Mouse (Mus musculus): ENCODE measurements around the gene Aatf. TPM values are rescaled to one million over a fixed set of nuclear protein-coding genes. Genes with fewer than 3 reads are reported as not detected.

Aatf gene
- polyA plus RNA-seq, 1 experiment from 2014 or later = 61.2 TPM

GRCm38 (mm10) chr11:84376510-84377365 lies 136.6 kb downstream of the Aatf start:
- ATAC-seq (replicated peaks; ENCODE audit: low FRiP score, low TSS enrichment, low read depth) (no peak), DNase-seq (ENCODE audit: low spot score) (no peak)
- Histone ChIP-seq H3K4me1 (replicated peaks; ENCODE audit: control insufficient read depth, insufficient read depth, low read length) (no peaks in the 10 kb centered on the region), H3K9me3 (ENCODE audit: control insufficient read depth, low read length) (no peaks in the 10 kb centered on the region), H3K27ac (ENCODE audit: low read depth) (no peak overlapping the region), H3K4me2 (ENCODE audit: low read length) (no peak overlapping the region), H3K36me3 (ENCODE audit: control insufficient read depth, insufficient read depth, low read length) (peaks cover 17% of the 10 kb centered on the region; the same call in 1 of the 2 replicates), H3K9ac (ENCODE audit: low read length) (no peak overlapping the region), H3K4me3 (ENCODE audit: low read depth, low read length) (no peak overlapping the region), H3K27me3 (replicated peaks; ENCODE audit: control insufficient read depth, insufficient read depth, low read length) (no peaks in the 10 kb centered on the region)
- 86% methylated on average over 13 of the region's 13 CpGs for WGBS

- Histone ChIP-seq H3K27me3 (replicated peaks; ENCODE audit: control insufficient read depth, insufficient read depth, low read length) (no peaks in the 10 kb centered on the region), H3K9ac (ENCODE audit: low read length) (no peak overlapping the region), H3K36me3 (ENCODE audit: control insufficient read depth, insufficient read depth, low read length) (peaks cover 15% of the 10 kb centered on the region; the same call in 1 of the 2 replicates), H3K27ac (ENCODE audit: low read depth) (no peak overlapping the region), H3K4me2 (ENCODE audit: low read length) (no peak overlapping the region), H3K4me3 (ENCODE audit: low read depth, low read length) (no peak overlapping the region), H3K9me3 (ENCODE audit: control insufficient read depth, low read length) (no peaks in the 10 kb centered on the region), H3K4me1 (replicated peaks; ENCODE audit: control insufficient read depth, insufficient read depth, low read length) (no peaks in the 10 kb centered on the region)
- 72% methylated on average over 3 of the region's 3 CpGs for WGBS
- ATAC-seq (replicated peaks; ENCODE audit: low FRiP score, low TSS enrichment, low read depth) = no peak
- DNase-seq (ENCODE audit: low spot score) = no peak
These were observed 137.3 kb downstream of the Aatf start for GRCm38 (mm10) chr11:84375951-84376496.

GRCm38 (mm10) chr11:84373122-84373521 lies 140.2 kb downstream of the Aatf start:
- ATAC-seq (replicated peaks; ENCODE audit: low FRiP score, low TSS enrichment, low read depth) = no peak

More at GRCm38 (mm10) chr11:84373122-84373521, 140.2 kb downstream of the Aatf start:
- H3K4me2 ChIP-seq (ENCODE audit: low read length) = no peak overlapping the region
- no peak overlapping the region for H3K4me3 ChIP-seq (ENCODE audit: low read depth, low read length)
- no peaks in the 10 kb centered on the region for H3K9me3 ChIP-seq (ENCODE audit: control insufficient read depth, low read length)
- H3K27me3 ChIP-seq (replicated peaks; ENCODE audit: control insufficient read depth, insufficient read depth, low read length) = no peaks in the 10 kb centered on the region
- WGBS = 92% methylated on average over 4 of the region's 4 CpGs
- peaks cover 17% of the 10 kb centered on the region; the same call in 1 of the 2 replicates for H3K36me3 ChIP-seq (ENCODE audit: control insufficient read depth, insufficient read depth, low read length)
- no peak overlapping the region for H3K27ac ChIP-seq (ENCODE audit: low read depth)
- H3K9ac ChIP-seq (ENCODE audit: low read length) = no peak overlapping the region
- no peaks in the 10 kb centered on the region for H3K4me1 ChIP-seq (replicated peaks; ENCODE audit: control insufficient read depth, insufficient read depth, low read length)
- DNase-seq (ENCODE audit: low spot score) = no peak

Other genes starting within 250 kb of the Aatf start
- 0.04 and 0.15 TPM in 2 replicates for gene Lhx1, start 12.0 kb upstream of the Aatf start, polyA plus RNA-seq (2014; fragmentation: Nextera tagmentation; extraction: Ambion mirVana)

All from intestine, embryonic 14.5 days (tissue).